Mouse (Mus musculus) spleen, adult 12 weeks (tissue): Measurements from ENCODE around the gene Tor1aip1.

Source experiments
- DNase-seq: peaks from one replicate; pipeline ENCODE4 v3.0.0; 2022; ENCODE audit warnings: low spot score

Tor1aip1 gene

DNA sequence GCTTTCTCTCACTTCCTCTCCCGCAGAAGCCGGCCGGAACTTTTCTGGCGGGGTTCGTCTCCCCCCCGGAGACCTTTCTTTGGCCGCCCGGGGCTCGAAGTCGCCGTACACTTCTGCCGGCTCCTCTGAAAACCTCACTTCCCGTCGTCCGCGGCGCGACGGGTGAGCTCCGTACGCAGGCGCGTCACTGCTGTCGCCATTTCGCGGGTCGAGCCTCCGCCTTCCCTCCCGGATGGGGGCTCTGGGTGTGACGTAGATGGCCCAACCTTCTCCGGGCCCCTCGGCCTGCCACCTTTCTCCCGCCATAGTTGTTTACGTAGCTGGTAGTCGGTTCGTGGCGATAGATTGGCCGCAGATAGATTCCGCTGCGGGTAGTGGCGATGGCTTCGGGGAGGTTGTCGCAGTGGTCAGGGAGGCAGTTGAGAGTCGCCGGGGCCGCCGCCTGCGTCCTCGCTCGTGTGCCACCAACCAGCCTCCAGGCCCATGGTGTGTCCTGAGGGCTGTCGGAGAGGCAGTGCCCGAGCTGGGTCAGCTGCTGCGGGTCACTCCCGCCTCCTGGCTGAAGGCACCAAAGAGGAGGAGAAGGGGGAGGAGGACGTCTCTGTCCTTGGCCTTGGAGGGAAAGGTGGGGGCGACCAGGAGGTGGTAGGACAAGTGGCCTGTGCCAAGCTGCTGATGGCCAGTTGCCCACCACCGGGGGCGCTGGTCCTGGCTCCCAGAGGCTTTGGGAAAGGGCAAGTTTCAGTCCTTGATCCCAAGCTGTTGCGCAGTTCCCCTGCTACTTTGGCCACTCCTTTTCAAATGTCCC lies at the start of gene Tor1aip1:
Gene Tor1aip1 (minus strand): TSS at position 551 of the 808 bp plus-strand sequence.
- DNase-seq = peak; percentile 91

DNA sequence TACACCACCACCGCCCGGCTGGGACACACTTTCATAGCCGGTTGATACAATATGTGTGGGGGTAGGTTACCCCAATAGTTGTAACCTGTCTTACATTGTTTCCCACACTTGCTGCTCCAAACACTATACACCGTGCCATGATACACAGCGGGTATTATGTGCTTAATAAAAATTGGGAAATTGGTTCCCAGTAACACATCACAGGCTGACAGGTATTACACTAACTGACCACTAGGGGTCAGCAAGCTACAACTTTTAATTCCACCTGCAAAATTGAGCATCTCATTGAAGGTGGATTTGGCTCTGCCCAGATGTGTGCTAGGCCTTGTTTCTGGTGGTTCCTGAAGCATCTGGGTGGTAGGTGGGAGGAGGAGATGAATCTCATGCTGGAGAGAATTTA lies 49.5 kb upstream of the Tor1aip1 start:
- peak; percentile 5 for DNase-seq

DNA sequence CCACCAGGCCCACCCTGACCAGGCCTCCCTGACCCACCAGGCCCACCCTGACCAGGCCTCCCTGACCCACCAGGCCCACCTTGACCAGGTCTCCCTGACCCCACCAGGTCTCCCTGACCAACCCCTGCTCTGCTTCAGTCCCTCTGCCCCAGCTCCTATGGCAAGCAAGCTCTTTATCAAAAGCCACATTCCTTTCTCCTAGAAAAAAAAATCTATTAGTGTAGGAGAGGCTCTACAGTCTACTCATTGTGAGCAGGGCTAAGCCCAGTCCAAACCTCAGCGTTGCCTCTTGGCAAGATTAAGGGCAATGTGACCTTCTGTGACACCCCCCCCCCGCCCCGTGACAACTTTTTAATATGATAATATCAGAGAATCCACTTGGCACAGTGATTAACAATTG lies 48.3 kb upstream of the Tor1aip1 start:
- no peak for DNase-seq

DNA sequence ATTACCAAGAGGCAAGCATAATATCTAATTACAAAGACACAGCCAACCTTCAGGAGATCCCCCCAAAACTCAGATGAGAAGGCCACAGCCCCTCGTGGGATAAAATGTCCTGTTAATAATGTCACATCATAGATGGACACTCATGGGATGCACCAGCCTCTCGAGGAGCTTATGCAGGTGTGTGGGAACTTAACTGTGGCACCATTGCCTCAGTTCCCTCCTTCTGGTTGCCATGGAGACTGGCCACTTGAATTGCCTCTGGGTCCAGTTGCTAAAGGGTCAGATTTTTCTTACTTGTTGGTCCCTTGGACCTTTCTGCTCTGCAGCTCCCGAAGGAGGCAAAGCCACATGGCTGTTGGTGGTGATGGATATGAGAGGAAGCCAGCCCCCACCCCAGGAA lies 41.4 kb upstream of the Tor1aip1 start:
- no peak for DNase-seq

DNA sequence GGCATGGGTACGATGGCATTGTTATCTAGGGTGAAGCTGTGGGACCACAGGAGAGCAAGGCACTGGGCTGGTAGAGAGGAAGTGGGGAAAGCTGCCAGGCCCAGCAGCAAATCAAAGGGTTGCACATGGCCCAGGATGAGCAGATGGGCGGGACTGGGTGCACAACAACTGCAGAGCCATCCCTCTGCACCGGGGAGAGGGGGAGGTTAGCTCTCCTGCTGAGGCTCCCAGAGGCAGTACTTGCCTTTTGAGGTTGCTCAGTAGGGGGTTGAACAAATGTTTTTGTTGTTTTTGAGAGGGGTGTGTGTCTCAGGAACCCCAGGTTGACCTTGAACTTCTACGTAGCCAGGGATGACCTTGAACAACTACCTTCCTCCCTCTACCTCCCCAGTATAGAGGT lies 40.2 kb upstream of the Tor1aip1 start:
- no peak for DNase-seq

DNA sequence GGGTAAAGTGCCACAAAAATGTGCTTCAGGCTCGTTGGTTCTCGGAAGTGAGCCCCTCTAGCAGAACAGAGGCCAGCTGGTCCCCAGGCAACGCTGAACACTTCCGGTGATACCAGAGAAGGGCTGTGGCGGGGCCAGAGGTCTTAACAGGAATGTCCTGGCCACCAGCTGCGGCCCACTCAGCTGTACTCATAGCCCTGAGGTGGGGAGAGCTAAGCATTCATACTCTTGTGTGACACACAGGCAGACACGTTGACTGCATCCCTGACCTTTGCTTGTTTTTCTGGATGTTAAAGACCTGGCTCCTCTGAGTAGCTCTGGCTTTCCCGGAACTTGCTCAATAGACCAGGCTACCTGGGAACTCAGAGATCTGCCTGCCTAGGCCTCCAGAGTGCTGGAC lies 38.3 kb upstream of the Tor1aip1 start:
- no peak for DNase-seq

DNA sequence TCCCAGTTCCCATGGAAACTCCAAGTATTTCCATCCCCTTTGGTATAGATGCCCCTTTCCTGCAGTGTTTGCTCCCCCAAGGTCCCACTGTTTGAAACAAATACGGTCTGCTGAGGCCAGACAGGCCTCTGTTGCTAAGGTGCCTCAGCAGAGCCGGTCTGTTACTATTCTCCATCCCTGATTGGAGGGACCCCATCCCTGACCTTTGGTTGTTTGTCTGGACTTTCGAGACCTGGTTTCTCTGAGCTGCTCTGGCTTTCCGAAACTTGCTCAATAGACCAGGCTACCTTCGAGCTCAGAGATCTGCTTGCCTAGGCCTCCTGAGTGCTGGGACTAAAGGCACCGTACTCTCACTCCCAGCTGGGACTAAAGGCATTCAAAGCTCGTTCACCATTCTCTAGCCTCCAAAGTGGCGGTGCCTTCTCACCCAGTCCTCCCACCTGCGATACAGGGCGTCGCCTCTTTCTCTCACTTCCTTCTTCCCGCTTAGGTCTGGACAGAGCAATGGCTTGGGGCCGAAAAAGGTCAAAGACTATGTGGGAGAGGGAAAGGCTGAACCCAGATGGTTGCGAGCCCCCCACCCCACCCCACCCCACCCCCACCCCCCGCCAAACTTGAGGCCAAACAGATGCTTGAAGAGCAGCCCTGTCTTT lies 37.0 kb upstream of the Tor1aip1 start:
- DNase-seq = no peak

DNA sequence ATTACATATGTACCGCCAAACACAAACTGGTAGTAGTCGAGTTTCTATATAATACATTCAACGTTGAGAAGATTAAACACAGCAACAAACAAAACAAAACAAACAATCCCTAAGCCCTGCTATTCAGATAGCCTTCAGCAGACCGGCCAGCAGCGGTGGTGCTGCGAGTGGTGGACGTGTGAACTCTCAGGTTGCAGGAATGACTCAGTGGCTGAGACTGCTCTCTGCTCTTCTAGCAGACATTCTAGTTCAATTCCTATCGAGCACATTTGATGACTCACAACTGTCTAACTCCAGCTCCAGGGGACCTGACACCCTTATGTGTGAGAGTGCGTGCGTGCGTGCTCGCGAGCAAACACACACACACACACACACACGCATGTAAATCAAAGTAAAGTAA lies 33.8 kb upstream of the Tor1aip1 start:
- DNase-seq = no peak

DNA sequence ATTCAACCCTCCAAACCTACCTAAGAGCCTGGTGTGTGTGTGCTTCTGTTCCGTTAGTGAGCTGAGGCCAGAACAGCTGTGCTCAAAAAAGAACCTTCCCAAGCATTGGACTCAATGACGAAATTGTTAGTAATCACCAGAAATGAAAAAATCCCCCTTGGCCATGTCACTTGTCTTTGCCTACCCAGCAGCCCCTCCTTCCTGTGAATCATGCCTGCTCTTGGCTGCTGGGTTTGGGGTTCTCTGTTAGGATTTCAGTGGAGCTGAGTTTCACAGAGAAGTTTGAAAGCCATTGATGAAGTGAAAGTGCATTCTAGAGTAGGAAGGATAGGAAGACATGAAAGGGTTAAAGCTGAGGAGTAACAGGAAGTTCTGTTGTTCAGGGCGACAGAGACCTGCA lies 29.9 kb upstream of the Tor1aip1 start:
- no peak for DNase-seq

DNA sequence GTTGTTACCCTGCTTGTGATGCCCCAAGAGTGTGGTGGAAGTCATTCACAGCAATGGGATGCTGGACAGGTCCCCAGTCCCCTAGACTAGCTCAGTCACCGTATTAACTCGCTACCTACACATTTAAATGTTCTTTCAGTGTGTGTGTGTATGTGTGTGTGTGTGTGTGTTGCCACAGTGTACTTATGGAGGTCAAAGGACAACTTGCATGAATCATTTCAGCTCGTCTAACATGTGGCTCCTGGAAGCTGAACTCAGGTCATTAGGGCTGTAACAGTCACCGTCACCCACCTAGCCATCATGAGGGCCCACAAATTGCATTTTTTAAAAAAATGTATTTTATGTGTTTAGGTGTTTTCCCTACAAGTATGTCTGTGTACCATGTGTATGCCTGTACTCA lies 25.9 kb upstream of the Tor1aip1 start:
- no peak for DNase-seq

DNA sequence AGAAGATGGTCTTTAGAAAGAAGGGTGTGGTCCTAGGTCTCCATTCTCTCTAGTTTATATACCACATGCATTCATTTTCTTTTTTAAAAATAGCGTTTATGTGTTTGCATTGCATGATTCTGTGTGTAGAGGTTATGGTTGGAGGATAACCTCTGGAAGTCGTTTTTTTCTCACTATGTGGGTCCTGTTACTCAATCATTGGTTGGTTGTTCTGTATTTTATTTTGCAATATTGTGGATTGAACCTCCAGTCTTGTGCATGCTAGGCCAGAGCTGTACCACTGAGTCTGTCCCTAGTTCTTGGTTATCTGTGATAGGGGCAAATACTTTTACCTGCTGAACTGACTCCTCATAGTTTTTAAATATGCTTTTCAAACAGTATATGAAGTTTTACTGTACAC lies 21.9 kb upstream of the Tor1aip1 start:
- no peak for DNase-seq

DNA sequence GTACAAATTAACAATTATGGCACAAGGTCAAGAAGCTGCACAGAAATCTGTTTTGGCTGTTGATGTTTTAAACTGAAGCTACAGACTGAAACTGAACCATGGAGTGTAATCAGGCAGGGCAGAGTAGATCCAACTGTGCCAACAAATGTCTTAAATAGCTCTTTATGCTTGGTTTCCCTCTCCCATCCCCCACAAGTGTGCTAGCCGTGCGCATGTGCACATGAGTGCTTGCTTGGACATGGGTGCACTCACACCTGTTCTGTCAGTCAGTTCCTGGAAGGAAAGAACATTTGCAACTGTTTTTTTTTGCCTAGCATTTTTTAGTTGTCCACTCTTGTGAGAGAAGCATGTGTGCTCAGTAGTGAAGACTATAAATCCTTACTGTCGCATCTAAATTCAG lies 10.4 kb upstream of the Tor1aip1 start:
- no peak for DNase-seq

DNA sequence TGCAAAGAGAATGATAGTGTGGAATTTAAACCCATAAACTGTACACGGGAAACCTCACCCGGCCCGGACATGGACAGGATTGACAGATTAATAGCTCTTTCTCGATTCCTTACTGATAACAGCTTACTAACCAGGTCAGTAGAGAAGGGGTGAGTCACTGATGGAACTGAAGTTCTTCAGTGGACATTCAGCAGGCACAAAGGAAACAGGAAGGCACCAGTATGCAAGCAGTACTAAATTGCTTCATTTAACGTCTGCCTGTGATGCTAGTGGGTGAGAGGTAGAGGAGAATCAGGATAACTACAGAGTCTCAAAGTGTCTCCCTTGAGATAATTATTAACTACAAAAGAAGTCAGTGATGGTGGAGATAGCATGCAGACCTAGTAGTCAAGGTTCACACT lies 7.9 kb upstream of the Tor1aip1 start:
- no peak for DNase-seq

DNA sequence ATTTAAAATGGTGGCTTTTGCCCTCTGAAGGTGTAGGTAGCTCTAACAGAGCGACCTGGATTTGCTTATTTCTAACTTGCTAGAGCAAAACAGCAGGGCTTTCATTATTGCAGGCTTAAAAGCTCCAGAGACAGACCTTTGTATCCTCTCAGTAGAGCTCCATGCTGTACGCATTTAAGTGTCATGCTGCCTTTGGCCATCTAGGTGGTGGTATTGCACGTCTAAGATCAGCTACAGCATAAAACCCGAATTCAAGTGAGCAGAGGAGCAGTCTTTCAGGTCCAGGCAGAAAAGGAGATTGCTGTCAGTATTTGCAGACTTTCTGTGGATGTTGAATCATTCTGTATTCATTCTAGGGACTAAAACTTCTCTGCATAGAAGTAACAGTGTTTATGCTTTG lies 6.7 kb upstream of the Tor1aip1 start:
- DNase-seq = peak; percentile 27

DNA sequence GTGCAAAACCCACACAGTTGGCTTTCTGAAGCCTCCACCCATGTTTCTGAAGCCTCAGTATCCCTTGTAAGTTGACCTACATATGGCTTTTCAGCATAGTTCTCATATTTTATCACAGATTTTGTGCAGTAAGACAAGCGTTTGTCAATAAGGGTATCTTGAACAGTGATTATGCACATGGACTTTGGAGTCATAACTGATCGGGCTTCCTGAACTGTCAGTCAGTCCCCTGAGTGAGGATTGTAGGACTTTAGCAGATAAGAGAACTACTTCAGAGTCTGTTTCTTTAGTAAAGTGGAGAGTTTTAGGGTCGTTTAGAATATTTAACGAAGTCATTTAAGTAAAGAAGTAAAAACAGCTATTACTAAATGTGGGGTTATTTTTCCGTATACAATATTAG lies 6.2 kb upstream of the Tor1aip1 start:
- no peak for DNase-seq

DNA sequence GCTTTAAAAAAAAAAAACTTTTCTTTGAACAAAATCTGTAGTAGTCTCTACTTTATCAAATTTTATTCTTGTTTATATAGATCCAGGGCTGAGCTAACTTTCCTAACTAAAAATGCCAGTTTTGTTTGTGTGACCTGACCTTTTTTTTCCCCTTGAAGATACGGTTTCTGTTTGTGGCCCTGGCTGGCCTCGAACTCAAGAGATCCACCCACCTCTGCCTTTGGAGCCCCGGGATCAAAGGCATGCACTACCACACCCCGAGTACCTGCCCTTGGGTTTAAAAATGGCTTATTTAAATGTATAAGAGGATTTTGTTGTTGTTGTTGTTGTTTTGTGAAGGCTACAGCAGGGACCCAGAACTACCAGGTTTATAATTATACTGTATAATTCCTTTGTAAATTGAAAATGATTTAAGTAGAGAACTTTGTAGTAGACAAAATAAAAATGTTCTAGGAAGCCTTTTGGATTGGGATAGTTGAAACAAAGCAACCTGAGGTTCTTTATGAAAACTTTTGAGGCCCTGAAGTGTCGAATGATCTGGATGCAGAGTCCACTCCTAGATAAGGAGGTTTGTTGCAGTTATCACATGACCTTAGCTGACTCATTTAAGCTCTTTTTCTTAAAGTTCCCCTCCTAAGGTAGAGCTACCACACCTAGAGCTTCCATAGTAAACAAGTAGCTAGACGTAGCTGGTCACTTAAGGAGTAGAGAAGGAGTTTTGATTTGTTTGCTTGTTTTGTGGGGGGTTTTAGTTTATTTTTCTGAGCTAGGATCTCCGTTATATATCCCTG lies 5.4 kb upstream of the Tor1aip1 start:
- no peak for DNase-seq

DNA sequence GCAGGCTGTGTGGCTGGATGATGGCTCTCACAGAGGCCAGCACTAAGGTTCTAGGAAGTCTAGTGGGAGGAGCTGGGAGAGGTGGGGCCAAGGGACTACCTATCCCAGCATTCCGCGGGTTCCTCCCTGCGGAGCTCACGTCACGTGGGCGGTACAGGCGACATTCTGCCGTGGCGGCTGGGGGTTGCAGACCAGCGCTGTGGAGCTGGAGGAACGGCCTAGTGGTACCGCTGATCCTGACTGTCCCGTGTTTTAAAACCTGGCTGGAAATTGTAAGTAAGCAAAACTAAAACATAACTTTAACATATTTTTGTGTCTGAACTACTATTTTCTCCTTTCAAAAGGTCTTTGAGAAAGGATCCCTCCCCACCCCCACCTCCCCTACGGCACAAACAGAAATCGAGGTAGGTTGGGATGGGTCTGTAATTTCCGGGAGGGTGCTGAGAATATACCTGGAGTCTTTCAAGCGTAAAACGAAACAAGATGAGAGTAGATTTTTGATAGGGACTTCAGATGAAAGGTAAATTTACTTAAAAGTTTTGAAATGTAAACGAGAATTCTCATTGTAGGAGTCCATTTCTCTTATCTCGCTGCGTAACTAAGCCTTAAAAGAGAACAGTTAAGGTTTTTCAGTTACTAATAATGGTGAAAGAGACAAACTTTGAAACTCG lies 4.6 kb upstream of the Tor1aip1 start:
- peak; percentile 86 for DNase-seq

DNA sequence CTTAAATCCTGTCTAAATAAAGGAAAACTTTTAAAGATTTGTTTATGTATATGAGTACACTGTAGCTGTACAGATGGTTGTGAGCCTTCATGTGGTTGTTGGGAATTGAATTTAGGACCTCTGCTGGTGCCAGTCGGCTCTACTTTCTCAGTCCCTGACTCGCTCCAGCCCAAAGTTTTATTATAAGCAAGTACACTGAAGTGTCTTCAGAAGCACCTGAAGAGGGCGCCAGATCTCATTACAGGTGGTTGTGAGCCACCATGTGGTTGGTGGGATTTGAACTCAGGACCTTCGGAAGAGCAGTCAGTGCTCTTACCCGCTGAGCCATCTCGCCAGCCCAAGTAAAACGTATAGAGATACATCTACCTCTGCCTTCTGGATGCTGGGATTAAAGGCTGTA lies 3.7 kb upstream of the Tor1aip1 start:
- peak; percentile 17 for DNase-seq

DNA sequence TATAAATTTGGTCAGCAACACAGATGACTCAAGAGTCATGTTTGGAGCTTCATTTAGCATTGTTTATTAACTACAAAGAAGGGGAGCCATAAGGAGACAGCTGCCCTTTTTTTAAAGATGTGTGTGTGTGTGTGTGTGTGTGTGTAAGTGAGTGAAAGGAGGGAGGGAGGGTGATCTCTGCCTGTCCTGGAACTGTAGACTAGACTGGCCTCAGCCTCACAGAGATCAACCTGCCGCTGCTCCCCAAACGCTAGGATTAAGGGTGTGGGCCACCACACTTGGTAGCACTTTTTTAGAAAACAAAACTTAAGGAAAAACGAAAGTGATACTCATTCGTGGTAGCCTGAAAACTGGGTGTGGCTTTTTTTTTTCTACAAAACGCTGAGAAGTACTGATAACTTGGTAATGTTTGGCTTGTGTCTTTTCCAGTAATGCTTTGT lies 884 bp upstream of the Tor1aip1 start:
- peak; percentile 49 for DNase-seq

DNA sequence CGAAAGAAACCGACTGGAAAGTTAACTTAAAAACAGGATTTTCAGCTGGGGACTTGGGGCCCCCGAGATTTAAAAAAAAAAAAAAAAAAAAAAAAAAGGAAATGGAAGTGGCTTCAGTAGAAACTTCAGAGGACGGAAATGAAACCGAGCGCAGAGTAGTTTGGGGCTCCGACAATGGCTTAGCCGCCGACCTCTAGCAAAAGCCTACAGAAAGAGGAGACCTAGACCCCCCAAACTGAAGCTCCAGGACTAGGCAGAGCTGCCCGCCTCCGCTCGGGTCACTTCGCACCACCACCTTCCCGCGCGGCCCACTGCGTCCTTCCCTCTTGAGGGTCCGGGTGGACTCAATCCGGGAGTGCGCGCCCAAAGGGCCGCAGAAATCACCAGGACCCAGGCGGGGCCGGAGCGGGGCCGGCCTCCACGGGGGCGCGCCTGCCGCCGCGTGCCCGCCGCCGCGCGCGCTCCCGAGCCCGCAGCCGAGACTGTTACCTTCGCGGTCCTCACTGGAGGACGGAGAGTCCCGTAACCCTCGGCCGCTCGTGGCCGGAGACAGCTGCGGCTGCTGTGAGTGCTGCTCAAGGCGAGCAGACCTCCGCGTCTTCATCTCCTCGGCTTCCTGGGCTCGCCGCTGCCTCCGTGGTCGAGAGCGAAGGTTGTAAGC lies 881 bp downstream of the Tor1aip1 start, which contains the start of gene Tor1aip2:
Gene Tor1aip2 (plus strand): TSS at position 135 of the 661 bp plus-strand sequence.
- peak; percentile 86 for DNase-seq

DNA sequence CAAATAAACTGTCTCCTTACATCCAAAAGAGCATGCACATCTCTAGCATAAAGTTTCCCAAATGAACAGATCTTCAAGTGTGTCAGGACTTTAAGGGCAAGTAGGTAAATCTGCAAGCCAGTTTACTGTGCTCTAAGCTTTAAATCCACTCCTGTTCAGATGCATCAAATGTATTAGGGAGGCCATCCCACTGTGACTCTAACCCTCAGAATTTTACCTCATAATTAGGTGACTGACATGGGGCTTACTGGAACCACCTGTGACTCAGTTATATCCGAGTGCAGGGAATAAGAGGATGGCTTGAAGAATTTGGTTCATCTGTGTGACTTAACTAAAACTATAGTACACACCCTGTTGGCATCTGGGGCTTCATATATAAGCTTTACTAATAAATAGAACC lies 1.6 kb downstream of the Tor1aip1 start:
- no peak for DNase-seq

DNA sequence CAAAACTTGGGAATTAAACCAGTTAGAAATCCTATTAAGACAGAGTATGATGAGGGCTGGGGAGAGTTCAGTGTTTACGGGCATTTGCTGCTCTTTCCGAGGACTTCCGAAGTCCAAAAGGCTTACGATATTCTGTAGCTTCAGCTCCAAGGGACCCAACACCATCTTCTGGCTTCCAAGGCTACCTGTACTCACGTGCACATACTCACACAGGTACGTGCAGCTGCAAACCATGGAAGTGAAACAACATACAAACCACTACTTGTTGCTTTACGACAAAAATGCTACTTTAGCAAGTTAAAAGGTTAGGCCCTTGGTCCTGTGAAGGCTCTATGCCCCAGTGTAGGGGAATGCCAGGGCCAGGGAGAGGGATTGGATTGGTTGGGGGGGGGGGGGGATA lies 2.4 kb downstream of the Tor1aip1 start:
- DNase-seq = no peak
